Mouse (Mus musculus) ES-Bruce4 (cell line): ENCODE results near the gene Gm5565.
"Not testable (repeated sequence)": the region's sequence is repeated elsewhere in the genome, so short reads cannot be mapped to it uniquely, and the experiment has no call there.

Source experiments
- CTCF ChIP-seq: IDR thresholded peaks from one replicate; pipeline ENCODE4 v1.8.1; 2011; ENCODE audit warnings: low read depth, low read length
- EP300 ChIP-seq: IDR thresholded peaks from 2 replicates; pipeline ENCODE4 v1.6.1; 2011; ENCODE audit warnings: low read depth, low read length; ENCODE audit not compliant: insufficient read depth
- POLR2A ChIP-seq: IDR thresholded peaks from one replicate; pipeline ENCODE4 v1.8.1; 2011; ENCODE audit warnings: low read length; ENCODE audit not compliant: insufficient read depth

GRCm38 (mm10) chr5:146185204-146185603, 24.9 kb upstream of the Gm5565 start, which contains the start of gene 1700001J03Rik:
- TF ChIP-seq CTCF, EP300, POLR2A: not testable (repeated sequence)
